Mouse (Mus musculus): ENCODE results near the gene Rcn3. TPM values are rescaled to one million over a fixed set of nuclear protein-coding genes. Genes with fewer than 3 reads are reported as not detected.

Gene Rcn3
- polyA plus RNA-seq (2012; ENCODE audit: insufficient read depth, low replicate concordance): 1.7 TPM in 1 of 2 replicates, not detected in the other

- H3K4me3 ChIP-seq (replicated peaks): peak within 1 kb of the TSS; percentile 56
- no peaks in the 10 kb centered on the region for H3K9me3 ChIP-seq
- H3K27me3 ChIP-seq (replicated peaks): peaks cover 58% of the 10 kb centered on the region
- H3K36me3 ChIP-seq (replicated peaks; ENCODE audit: low read length): no peaks in the 10 kb centered on the region
- peaks cover 60% of the 10 kb centered on the region for H3K4me1 ChIP-seq
- TF ChIP-seq FLI1 (IDR thresholded peaks at IDR 0.05; ENCODE audit: low read length) (no peak), GATA1 (IDR thresholded peaks at IDR 0.05; ENCODE audit: borderline replicate concordance, low read length) (no peak)
These were observed at the start of gene Rcn3 for GRCm38 (mm10) chr7:45092048-45092447. Gene Rcn3, minus strand, starts transcription at chr7:45092221.

GRCm38 (mm10) chr7:45141319-45141718 is 49.3 kb upstream of the Rcn3 start:
- Histone ChIP-seq H3K9me3 (peaks cover 5% of the 10 kb centered on the region; the same call in 1 of the 2 replicates), H3K4me1 (peaks cover 71% of the 10 kb centered on the region), H3K27me3 (replicated peaks) (peaks cover 41% of the 10 kb centered on the region), H3K36me3 (replicated peaks; ENCODE audit: low read length) (peaks cover 61% of the 10 kb centered on the region), H3K4me3 (replicated peaks) (no peak overlapping the region)
- TF ChIP-seq GATA1 (IDR thresholded peaks at IDR 0.05; ENCODE audit: borderline replicate concordance, low read length): no peak
- TF ChIP-seq FLI1 (IDR thresholded peaks at IDR 0.05; ENCODE audit: low read length): no peak

GRCm38 (mm10) chr7:45139904-45140723 is 48.1 kb upstream of the Rcn3 start:
- Histone ChIP-seq H3K4me3 (replicated peaks) (no peak overlapping the region), H3K9me3 (peaks cover 5% of the 10 kb centered on the region; the same call in 1 of the 2 replicates), H3K4me1 (peaks cover 74% of the 10 kb centered on the region), H3K36me3 (replicated peaks; ENCODE audit: low read length) (peaks cover 49% of the 10 kb centered on the region), H3K27me3 (replicated peaks) (peaks cover 32% of the 10 kb centered on the region)
- no peak for TF ChIP-seq GATA1 (IDR thresholded peaks at IDR 0.05; ENCODE audit: borderline replicate concordance, low read length)
- TF ChIP-seq FLI1 (IDR thresholded peaks at IDR 0.05; ENCODE audit: low read length): no peak

- H3K27me3 ChIP-seq (replicated peaks): peaks cover 26% of the 10 kb centered on the region
- H3K9me3 ChIP-seq: peaks cover 6% of the 10 kb centered on the region
- no peak overlapping the region for H3K4me3 ChIP-seq (replicated peaks)
- peaks cover 43% of the 10 kb centered on the region for H3K36me3 ChIP-seq (replicated peaks; ENCODE audit: low read length)
- peaks cover 91% of the 10 kb centered on the region for H3K4me1 ChIP-seq
- TF ChIP-seq FLI1 (IDR thresholded peaks at IDR 0.05; ENCODE audit: low read length) (no peak), GATA1 (IDR thresholded peaks at IDR 0.05; ENCODE audit: borderline replicate concordance, low read length) (no peak)
These were observed 46.4 kb upstream of the Rcn3 start for GRCm38 (mm10) chr7:45138403-45138802.

GRCm38 (mm10) chr7:45137171-45138006 is 45.4 kb upstream of the Rcn3 start:
- TF ChIP-seq GATA1 (IDR thresholded peaks at IDR 0.05; ENCODE audit: borderline replicate concordance, low read length) (peak; percentile 98), FLI1 (IDR thresholded peaks at IDR 0.05; ENCODE audit: low read length) (0 out of 2 replicates have a peak, but pooled peaks have one; percentile 33)
- H3K9me3 ChIP-seq: peaks cover 8% of the 10 kb centered on the region
- H3K27me3 ChIP-seq (replicated peaks): peaks cover 17% of the 10 kb centered on the region
- H3K4me3 ChIP-seq (replicated peaks): peak overlapping the region; percentile 88
- peaks cover 89% of the 10 kb centered on the region for H3K4me1 ChIP-seq
- peaks cover 42% of the 10 kb centered on the region for H3K36me3 ChIP-seq (replicated peaks; ENCODE audit: low read length)

GRCm38 (mm10) chr7:45135993-45136567 is 44.1 kb upstream of the Rcn3 start, which contains the start of the genes Gm45713 and Flt3l:
Gene Gm45713, minus strand, starts transcription at chr7:45136231.
Gene Flt3l, minus strand, starts transcription at chr7:45136432.
- Histone ChIP-seq H3K27me3 (replicated peaks) (peaks cover 12% of the 10 kb centered on the region), H3K36me3 (replicated peaks; ENCODE audit: low read length) (peaks cover 43% of the 10 kb centered on the region), H3K9me3 (peaks cover 8% of the 10 kb centered on the region), H3K4me3 (replicated peaks) (peak within 1 kb of the TSS; percentile 92), H3K4me1 (peaks cover 88% of the 10 kb centered on the region)
- TF ChIP-seq FLI1 (IDR thresholded peaks at IDR 0.05; ENCODE audit: low read length): no peak
- no peak for TF ChIP-seq GATA1 (IDR thresholded peaks at IDR 0.05; ENCODE audit: borderline replicate concordance, low read length)

- peaks cover 8% of the 10 kb centered on the region for H3K9me3 ChIP-seq
- no peak for TF ChIP-seq GATA1 (IDR thresholded peaks at IDR 0.05; ENCODE audit: borderline replicate concordance, low read length)
- no peak for TF ChIP-seq FLI1 (IDR thresholded peaks at IDR 0.05; ENCODE audit: low read length)
- H3K36me3 ChIP-seq (replicated peaks; ENCODE audit: low read length): peaks cover 45% of the 10 kb centered on the region
- H3K4me1 ChIP-seq: peaks cover 87% of the 10 kb centered on the region
- H3K27me3 ChIP-seq (replicated peaks): peaks cover 12% of the 10 kb centered on the region
- H3K4me3 ChIP-seq (replicated peaks): peak overlapping the region; percentile 92
These were observed 43.3 kb upstream of the Rcn3 start for GRCm38 (mm10) chr7:45135370-45135769.

- Histone ChIP-seq H3K36me3 (replicated peaks; ENCODE audit: low read length) (peaks cover 42% of the 10 kb centered on the region), H3K4me1 (peaks cover 87% of the 10 kb centered on the region), H3K9me3 (peaks cover 4% of the 10 kb centered on the region), H3K4me3 (replicated peaks) (peak overlapping the region; percentile 92), H3K27me3 (replicated peaks) (peaks cover 8% of the 10 kb centered on the region)
- TF ChIP-seq FLI1 (IDR thresholded peaks at IDR 0.05; ENCODE audit: low read length): no peak
- TF ChIP-seq GATA1 (IDR thresholded peaks at IDR 0.05; ENCODE audit: borderline replicate concordance, low read length): no peak
These were observed 42.6 kb upstream of the Rcn3 start for GRCm38 (mm10) chr7:45134544-45135026.

Data from megakaryocyte, embryonic 14.5 days (primary cell).